Mouse (Mus musculus) heart, adult 9 months (tissue): ENCODE measurements around the gene Rnf186.

Source experiments
- DNase-seq, 2 experiments: peaks; one replicate each; pipeline ENCODE4 v3.0.0; 2022; ENCODE audit warnings: low spot score in 2 of 2

Gene Rnf186

GRCm38 (mm10) chr4:139013281-139013680 lies 46.4 kb downstream of the Rnf186 start:
- DNase-seq, result peak in 1 of 2 experiments; percentile 18

- no peak for DNase-seq
Observed at GRCm38 (mm10) chr4:139014793-139015192, 47.9 kb downstream of the Rnf186 start.
